Mouse (Mus musculus) lung, embryonic 15.5 days (tissue): Measurements from ENCODE around the gene Gm36079. TPM values are rescaled to one million over a fixed set of nuclear protein-coding genes. Genes with fewer than 3 reads are reported as not detected.
"Not testable (repeated sequence)": the region's sequence is repeated elsewhere in the genome, so short reads cannot be mapped to it uniquely, and the experiment has no call there.

ENCODE experiments used
- ATAC-seq: fragments of 200-750 bp; cut with Nextera tagmentation; 2 replicates; pipeline ENCODE4 v1.8.0; 2017; ENCODE audit warnings: moderate number of reproducible peaks, borderline replicate concordance; ENCODE audit not compliant: low FRiP score, low TSS enrichment; ENCODE audit errors: extremely low read depth
- H3K27ac ChIP-seq: fragments of 300-500 bp; sonication (generic); 2 replicates; pipeline ENCODE4 v1.5.1; 2015; ENCODE audit warnings: moderate library complexity, mild to moderate bottlenecking, inconsistent platforms
- H3K27me3 ChIP-seq: fragments of 300-500 bp; sonication (generic); 2 replicates; pipeline ENCODE4 v1.6.1; 2015; ENCODE audit warnings: inconsistent platforms
- H3K36me3 ChIP-seq: fragments of 300-500 bp; sonication (generic); 2 replicates; pipeline ENCODE4 v1.6.1; 2015; ENCODE audit warnings: inconsistent platforms
- H3K4me1 ChIP-seq: fragments of 300-500 bp; sonication (generic); 2 replicates; pipeline ENCODE4 v1.6.1; 2015; ENCODE audit warnings: inconsistent platforms
- H3K4me2 ChIP-seq: fragments of 300-500 bp; sonication (generic); 2 replicates; pipeline ENCODE4 v1.6.1; 2015; ENCODE audit warnings: inconsistent platforms, mild to moderate bottlenecking, moderate library complexity
- H3K4me3 ChIP-seq: fragments of 300-500 bp; sonication (generic); 2 replicates; pipeline ENCODE4 v1.5.1; 2015; ENCODE audit warnings: mild to moderate bottlenecking, inconsistent platforms
- H3K9ac ChIP-seq: fragments of 300-500 bp; sonication (generic); 2 replicates; pipeline ENCODE4 v1.6.1; 2015; ENCODE audit warnings: inconsistent platforms
- H3K9me3 ChIP-seq: fragments of 300-500 bp; sonication (generic); 2 replicates; pipeline ENCODE4 v1.6.1; 2016; ENCODE audit warnings: inconsistent platforms
- whole genome bisulfite sequencing: fragments of 180-500 bp; shearing (Covaris S2); methylation state at CpG from one replicate; pipeline ENCODE4 v1.1.7; 2015; 5-methylcytosine and 5-hydroxymethylcytosine counted together
- polyA plus RNA-seq: library from polyadenylated mRNA; unstranded; fragments of >200 nt; fragmentation: Nextera tagmentation; extraction: Ambion mirVana; gene quantifications from 2 replicates; pipeline ENCODE4 v1.2.1, GENCODE M21; 2015

Gm36079 gene
- polyA plus RNA-seq, 1 experiment from 2014 or later = not detected

DNA sequence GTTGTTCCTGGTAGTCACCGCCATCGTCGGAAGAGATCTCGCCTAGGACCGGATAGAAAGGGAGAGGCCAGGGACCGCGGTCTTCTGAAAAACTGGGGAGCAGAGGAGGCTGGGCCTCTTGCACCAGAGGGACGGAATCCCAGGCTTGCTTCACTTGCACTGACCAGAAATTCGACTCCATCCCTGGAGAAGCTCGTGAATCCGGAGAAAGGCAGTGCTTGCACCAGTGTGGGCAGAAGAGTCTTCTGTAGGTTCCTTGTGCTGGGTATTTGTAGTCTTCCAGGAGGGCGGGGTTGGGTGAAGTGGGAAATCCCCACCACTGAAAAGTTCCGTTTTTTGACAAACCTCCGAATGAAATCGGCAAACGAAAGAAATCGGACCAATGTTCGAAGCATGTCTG is 8.3 kb upstream of the Gm36079 start:
- H3K36me3 ChIP-seq, H3K27ac ChIP-seq, H3K9me3 ChIP-seq, ATAC-seq, H3K4me2 ChIP-seq, H3K9ac ChIP-seq, H3K4me1 ChIP-seq, H3K4me3 ChIP-seq: not testable (repeated sequence)
- peaks cover 26% of the 10 kb centered on the region for H3K27me3 ChIP-seq
- under 1% methylated on average over 8 of the region's 18 CpGs for WGBS

DNA sequence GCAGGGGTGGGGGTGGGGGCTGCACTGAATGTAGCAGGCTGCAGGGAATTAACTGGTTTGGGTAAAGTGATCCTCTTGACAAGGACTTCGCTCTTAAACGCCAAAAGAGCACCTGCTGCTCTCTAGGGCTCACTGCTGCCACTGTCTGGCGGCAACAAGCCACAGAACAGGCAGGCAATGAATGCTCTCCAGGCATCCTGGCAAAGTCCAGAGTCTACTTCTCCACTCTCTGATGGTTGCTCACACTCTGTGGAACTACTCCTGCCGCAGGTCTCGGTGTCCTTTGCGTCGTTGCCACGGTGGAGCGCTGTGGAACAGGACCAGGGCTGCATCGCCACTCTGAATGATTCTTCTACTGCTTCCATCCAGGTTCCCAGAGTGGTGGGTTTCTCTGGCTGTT is 7.8 kb upstream of the Gm36079 start:
- H3K4me1 ChIP-seq, ATAC-seq, H3K27ac ChIP-seq, H3K4me2 ChIP-seq, H3K9ac ChIP-seq, H3K9me3 ChIP-seq, H3K36me3 ChIP-seq, H3K4me3 ChIP-seq: not testable (repeated sequence)
- peaks cover 26% of the 10 kb centered on the region for H3K27me3 ChIP-seq
- WGBS = 0% methylated on average over 3 of the region's 10 CpGs

- ATAC-seq, H3K36me3 ChIP-seq, H3K4me3 ChIP-seq, H3K27ac ChIP-seq, H3K4me2 ChIP-seq, H3K4me1 ChIP-seq, H3K9ac ChIP-seq, H3K9me3 ChIP-seq: not testable (repeated sequence)
- 3% methylated on average over 19 of the region's 19 CpGs for WGBS
- peaks cover 26% of the 10 kb centered on the region for H3K27me3 ChIP-seq
These were observed 6.8 kb upstream of the Gm36079 start for GRCm38 (mm10) chr13:120033516-120034190.

- under 1% methylated on average over 16 of the region's 16 CpGs for WGBS
- H3K9ac ChIP-seq, H3K4me2 ChIP-seq, H3K4me1 ChIP-seq, H3K9me3 ChIP-seq, H3K36me3 ChIP-seq, H3K4me3 ChIP-seq, H3K27ac ChIP-seq, ATAC-seq: not testable (repeated sequence)
- H3K27me3 ChIP-seq = peaks cover 17% of the 10 kb centered on the region
These were observed 4.9 kb upstream of the Gm36079 start for GRCm38 (mm10) chr13:120031676-120032075.

- not testable (repeated sequence) for H3K9ac ChIP-seq, H3K27ac ChIP-seq, H3K4me2 ChIP-seq, H3K36me3 ChIP-seq, H3K4me3 ChIP-seq, H3K4me1 ChIP-seq, H3K9me3 ChIP-seq, ATAC-seq
- WGBS = 1% methylated on average over 11 of the region's 11 CpGs
- H3K27me3 ChIP-seq = peaks cover 22% of the 10 kb centered on the region
These were observed 557 bp upstream of the Gm36079 start for GRCm38 (mm10) chr13:120027368-120027767.

GRCm38 (mm10) chr13:120026373-120026772 is 438 bp downstream of the Gm36079 start:
- H3K9ac ChIP-seq, H3K4me3 ChIP-seq, H3K27ac ChIP-seq, H3K9me3 ChIP-seq, ATAC-seq, H3K4me1 ChIP-seq, H3K4me2 ChIP-seq, H3K36me3 ChIP-seq: not testable (repeated sequence)
- peaks cover 22% of the 10 kb centered on the region for H3K27me3 ChIP-seq
- WGBS = 0% methylated on average over 3 of the region's 13 CpGs

DNA sequence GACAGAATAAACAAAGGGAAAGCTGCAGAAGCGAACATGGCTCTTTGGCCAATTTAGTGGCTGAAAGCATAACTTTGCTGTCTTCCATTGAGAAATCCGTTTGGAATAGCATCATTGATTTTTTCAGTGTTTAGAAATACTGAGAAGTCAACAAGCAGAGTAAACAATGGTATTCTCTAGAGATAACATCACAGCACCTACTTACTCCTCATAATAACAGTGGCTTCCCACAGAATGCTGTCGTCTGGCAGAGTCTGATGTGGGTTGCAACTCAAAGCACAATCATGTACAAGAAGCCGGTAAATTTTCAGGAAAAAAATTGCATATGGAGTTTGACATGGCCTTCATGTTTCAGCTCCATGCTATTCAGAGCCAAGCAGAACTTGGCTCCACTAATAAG is 1.2 kb downstream of the Gm36079 start:
- H3K9ac ChIP-seq, H3K36me3 ChIP-seq, H3K4me1 ChIP-seq, H3K27ac ChIP-seq, H3K4me2 ChIP-seq, H3K9me3 ChIP-seq, ATAC-seq, H3K4me3 ChIP-seq: not testable (repeated sequence)
- peaks cover 22% of the 10 kb centered on the region for H3K27me3 ChIP-seq
- WGBS = 7% methylated on average over 4 of the region's 4 CpGs

DNA sequence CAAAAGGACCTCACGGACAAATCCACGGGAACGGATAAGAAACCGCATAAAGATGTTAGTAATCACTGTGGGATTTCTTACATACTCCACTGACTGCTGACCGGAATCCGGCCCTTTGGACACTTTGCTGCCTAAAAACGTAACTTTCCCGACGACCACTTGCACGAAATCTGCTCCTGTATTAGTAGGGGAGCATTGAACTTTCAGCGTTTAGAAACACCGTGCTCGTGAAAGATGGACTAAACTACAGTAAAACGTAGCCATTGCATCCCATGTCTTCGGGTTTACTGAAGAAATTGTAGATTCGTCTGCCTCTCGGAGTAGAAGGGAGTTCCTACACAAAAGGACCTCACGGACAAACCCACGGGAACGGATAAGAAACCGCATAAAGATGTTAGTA is 1.8 kb downstream of the Gm36079 start:
- H3K9me3 ChIP-seq, H3K4me2 ChIP-seq, H3K4me3 ChIP-seq, H3K9ac ChIP-seq, H3K4me1 ChIP-seq, ATAC-seq, H3K27ac ChIP-seq, H3K36me3 ChIP-seq: not testable (repeated sequence)
- WGBS = 4% methylated on average over 21 of the region's 21 CpGs
- peaks cover 22% of the 10 kb centered on the region for H3K27me3 ChIP-seq

DNA sequence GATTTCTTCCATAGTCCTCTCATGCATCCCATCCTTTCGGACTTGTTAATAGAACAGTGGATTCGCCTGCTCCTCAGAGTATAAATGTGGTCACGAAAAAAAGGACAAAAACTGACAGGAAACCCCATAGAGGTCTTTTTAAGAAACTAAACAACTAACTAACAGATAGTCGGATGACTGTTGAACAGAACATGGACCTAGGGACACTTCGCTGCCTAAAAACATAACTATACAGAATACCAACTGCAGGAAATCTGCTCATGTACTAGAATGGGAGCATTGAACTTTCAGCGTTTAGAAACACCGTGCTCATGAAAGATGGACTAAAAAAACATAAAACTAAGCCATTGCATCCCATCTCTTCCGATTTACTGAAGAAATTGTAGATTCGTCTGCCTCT is 2.2 kb downstream of the Gm36079 start:
- H3K36me3 ChIP-seq, H3K4me2 ChIP-seq, H3K9me3 ChIP-seq, H3K4me3 ChIP-seq, ATAC-seq, H3K27ac ChIP-seq, H3K9ac ChIP-seq, H3K4me1 ChIP-seq: not testable (repeated sequence)
- WGBS = 16% methylated on average over 9 of the region's 9 CpGs
- H3K27me3 ChIP-seq = peaks cover 22% of the 10 kb centered on the region

DNA sequence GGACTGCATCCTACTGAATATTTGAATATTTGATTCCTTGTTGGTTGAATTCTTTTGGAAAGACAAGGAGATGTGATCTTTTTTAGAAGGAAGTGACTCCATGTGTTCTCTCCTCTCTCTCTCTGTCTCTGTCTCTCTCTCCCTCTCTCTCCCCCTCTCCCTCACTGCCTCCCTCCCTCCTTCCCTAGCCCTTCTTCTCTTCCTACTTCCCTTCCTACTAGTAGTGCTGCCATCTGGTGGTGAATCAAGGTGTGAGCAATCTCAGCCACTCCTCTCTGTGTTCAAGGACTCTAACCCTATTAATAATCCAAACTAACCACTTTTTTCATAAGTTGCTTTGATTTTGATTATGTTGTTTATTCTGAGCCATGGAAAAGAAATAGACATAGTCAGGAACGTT is 5.3 kb downstream of the Gm36079 start:
- H3K4me2 ChIP-seq, H3K9ac ChIP-seq, H3K36me3 ChIP-seq, H3K4me3 ChIP-seq, H3K9me3 ChIP-seq, H3K4me1 ChIP-seq, ATAC-seq, H3K27ac ChIP-seq: not testable (repeated sequence)
- H3K27me3 ChIP-seq = peaks cover 19% of the 10 kb centered on the region
- WGBS = no CpG with 5 or more reads among the region's 1 CpGs

DNA sequence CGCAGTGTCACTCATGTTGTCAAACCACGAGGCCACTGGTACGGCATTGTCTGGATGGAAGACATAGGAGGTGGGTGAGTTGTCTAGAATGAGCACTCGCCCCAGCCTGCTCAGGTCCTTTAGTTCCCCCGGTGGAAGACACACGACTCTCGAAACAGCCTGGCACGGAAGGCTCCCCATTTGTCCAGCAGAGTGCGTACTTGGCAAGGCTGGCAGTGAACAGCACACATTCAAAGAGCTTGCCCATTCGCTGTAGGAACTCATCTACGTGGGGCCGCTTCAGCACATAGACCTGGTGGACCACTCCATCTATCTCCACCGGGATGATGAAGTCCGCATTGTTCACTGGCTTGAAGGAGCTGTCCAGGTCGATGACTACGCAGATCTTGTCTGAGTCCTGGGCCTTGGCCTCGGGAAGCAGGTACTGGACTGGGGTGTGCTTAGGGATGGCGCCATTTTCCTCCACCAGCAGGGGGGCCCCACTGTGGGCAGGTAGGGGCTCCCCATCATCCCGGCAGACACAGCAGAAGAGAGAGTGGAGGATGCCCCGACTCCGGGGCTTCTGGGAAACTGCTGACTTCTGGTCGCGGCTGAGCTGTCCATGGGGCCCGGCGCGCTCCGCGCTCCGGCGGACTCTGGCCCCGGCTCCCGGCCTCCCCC is 11.3 kb downstream of the Gm36079 start:
- not testable (repeated sequence) for H3K4me2 ChIP-seq, ATAC-seq, H3K9me3 ChIP-seq, H3K4me3 ChIP-seq, H3K36me3 ChIP-seq, H3K27ac ChIP-seq, H3K4me1 ChIP-seq, H3K27me3 ChIP-seq, H3K9ac ChIP-seq
- WGBS = 2% methylated on average over 12 of the region's 32 CpGs

DNA sequence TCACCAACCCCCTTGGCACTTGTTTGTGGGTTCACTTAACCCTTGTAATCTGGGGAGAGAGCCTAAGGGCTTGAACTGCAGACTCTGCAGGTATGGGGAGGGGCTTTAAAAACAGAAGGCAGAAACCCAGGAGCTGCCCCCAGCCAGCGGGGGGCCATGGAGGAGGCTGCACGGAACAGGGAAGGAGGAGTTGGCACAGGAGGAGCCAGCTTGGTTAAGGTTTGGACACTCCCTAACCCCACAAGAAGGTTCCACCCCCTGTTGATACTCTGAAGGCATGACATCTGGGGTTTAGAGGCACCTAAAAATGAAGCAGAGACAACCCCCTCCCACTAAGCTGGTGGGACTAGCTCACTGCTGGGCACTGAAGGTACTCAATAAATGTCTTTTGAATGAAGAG is 12.8 kb downstream of the Gm36079 start:
- not testable (repeated sequence) for H3K4me1 ChIP-seq, H3K27ac ChIP-seq, H3K27me3 ChIP-seq, H3K9ac ChIP-seq, H3K4me2 ChIP-seq, H3K36me3 ChIP-seq, H3K9me3 ChIP-seq, H3K4me3 ChIP-seq
- ATAC-seq = peak; percentile 31; the same call in 1 of the 2 replicates
- no CpG with 5 or more reads among the region's 2 CpGs for WGBS
